Mouse (Mus musculus): Measurements from ENCODE around the gene Olfr691. TPM values are rescaled to one million over a fixed set of nuclear protein-coding genes. Genes with fewer than 3 reads are reported as not detected.

The Olfr691 gene
- under 1 TPM in 1 of 2 experiments, not detected in 1; 0.02 TPM for polyA plus RNA-seq (2012; fragmentation: generic; extraction: Trizol)

GRCm38 (mm10) chr7:105342170-105342569 is at the start of gene Olfr691:
Gene Olfr691 (minus strand): TSS chr7:105342270.

GRCm38 (mm10) chr7:105374866-105375265 is 32.8 kb upstream of the Olfr691 start, which contains the start of gene Gm5901:
Gene Gm5901 (plus strand): TSS chr7:105375038.

DNA sequence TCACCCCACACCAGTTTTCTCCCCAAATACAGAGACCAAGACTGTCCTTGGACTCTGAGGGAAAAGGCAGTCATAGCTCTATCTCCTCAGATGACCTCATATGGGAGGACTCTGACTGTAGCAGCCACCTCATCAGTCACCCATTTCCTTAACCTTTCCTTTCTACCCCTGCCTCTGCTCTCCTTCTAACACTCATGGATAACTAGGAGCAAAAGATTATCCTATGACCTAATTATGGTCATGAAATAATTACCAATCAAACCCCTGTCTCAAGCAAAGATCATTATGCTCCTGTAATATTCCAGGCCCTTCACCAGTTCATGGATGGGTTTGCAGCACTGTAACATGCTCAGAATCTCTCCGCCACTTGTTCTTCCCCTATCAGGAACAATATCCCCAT is 25.9 kb upstream of the Olfr691 start, which contains the start of gene Olfr692:
Gene Olfr692 (plus strand): TSS at position 301 of the 400 bp plus-strand sequence.

DNA sequence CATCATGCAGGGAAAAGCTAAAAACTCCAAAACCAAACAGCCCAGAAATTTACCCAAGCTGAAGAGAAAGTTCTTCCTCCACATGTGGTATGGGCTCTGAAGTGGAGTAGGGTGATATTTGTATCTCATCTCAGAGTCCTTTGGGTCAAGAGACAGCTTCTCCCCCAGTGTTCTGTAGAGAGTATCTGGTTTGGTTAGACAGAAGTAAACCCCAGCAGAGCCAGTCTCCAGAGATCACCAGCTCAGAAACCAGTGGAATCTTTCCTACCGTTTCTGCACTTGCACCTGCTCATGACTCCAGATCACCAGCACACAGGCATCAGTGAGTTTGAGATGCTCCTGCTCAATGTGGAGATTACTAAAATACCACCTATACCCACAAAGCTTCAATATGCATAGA is 8.1 kb downstream of the Olfr691 start, which contains the start of gene Olfr690:
Gene Olfr690 (minus strand): TSS at position 101 of the 400 bp plus-strand sequence.

GRCm38 (mm10) chr7:105310865-105311264 is 31.2 kb downstream of the Olfr691 start, which contains the start of gene Olfr689:
Gene Olfr689 (plus strand): TSS chr7:105311165.

DNA sequence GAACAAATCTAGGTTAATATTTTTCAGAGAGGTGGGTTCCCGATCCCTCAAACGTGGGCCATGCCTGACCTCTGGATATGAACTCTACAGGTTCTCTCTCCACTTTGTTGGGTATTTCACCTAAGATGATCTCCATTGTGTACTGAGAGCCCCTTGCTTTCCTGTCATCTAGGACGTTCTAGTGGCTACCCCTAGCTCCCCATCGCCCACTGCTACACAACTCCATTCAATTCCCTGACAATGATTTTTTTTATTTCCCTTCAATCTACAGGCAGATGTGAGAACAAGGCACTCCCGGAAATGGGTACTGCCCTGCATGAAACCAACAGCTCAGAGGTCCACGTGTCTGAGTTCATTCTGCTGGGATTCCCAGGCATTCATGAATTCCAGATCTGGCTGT is 54.3 kb downstream of the Olfr691 start, which contains the start of gene Olfr688:
Gene Olfr688 (plus strand): TSS at position 301 of the 400 bp plus-strand sequence.

Other genes starting within 250 kb of the Olfr691 start
- not detected for gene Olfr680-ps1, start 249.5 kb downstream of the Olfr691 start, polyA plus RNA-seq (2012; fragmentation: generic; extraction: Trizol)
- not detected for gene Olfr681, start 225.4 kb downstream of the Olfr691 start, polyA plus RNA-seq (2012; fragmentation: generic; extraction: Trizol)
- gene Olfr683, start 195.3 kb downstream of the Olfr691 start, polyA plus RNA-seq (2012; fragmentation: generic; extraction: Trizol) = not detected
- not detected for gene Olfr684, start 178.6 kb downstream of the Olfr691 start, polyA plus RNA-seq (2012; fragmentation: generic; extraction: Trizol)
- gene Olfr685, start 156.3 kb downstream of the Olfr691 start, polyA plus RNA-seq (2012; fragmentation: generic; extraction: Trizol) = not detected
- not detected for gene Olfr686, start 134.8 kb downstream of the Olfr691 start, polyA plus RNA-seq (2012; fragmentation: generic; extraction: Trizol)
- gene Olfr688, start 54.2 kb downstream of the Olfr691 start, polyA plus RNA-seq (2012; fragmentation: generic; extraction: Trizol) = not detected
- not detected for gene Olfr689, start 31.1 kb downstream of the Olfr691 start, polyA plus RNA-seq (2012; fragmentation: generic; extraction: Trizol)
- gene Olfr690, start 8.2 kb downstream of the Olfr691 start, polyA plus RNA-seq (2012; fragmentation: generic; extraction: Trizol) = not detected
- not detected for gene Olfr692, start 26.0 kb upstream of the Olfr691 start, polyA plus RNA-seq (2012; fragmentation: generic; extraction: Trizol)
- under 1 TPM in 1 of 2 experiments, not detected in 1; 0.09 TPM for gene Gm5901, start 32.8 kb upstream of the Olfr691 start, polyA plus RNA-seq (2012; fragmentation: generic; extraction: Trizol)
- 10 to 100 TPM; 11.6 to 17.4 TPM for gene Fam160a2, start 57.8 kb upstream of the Olfr691 start, polyA plus RNA-seq (2012; fragmentation: generic; extraction: Trizol)
- gene Cnga4, start 62.3 kb upstream of the Olfr691 start, polyA plus RNA-seq (2012; fragmentation: generic; extraction: Trizol) = under 1 TPM in 1 of 2 experiments, not detected in 1; 0.01 TPM
- gene Cckbr, start 83.5 kb upstream of the Olfr691 start, polyA plus RNA-seq (2012; fragmentation: generic; extraction: Trizol) = under 1 TPM in 1 of 2 experiments, not detected in 1; 0.02 TPM
- 100 to 1,000 TPM; 166 to 272 TPM for gene Cavin3, start 140.0 kb upstream of the Olfr691 start, polyA plus RNA-seq (2012; fragmentation: generic; extraction: Trizol)
- 10 to 100 TPM; 32.0 to 79.2 TPM for gene Smpd1, start 212.1 kb upstream of the Olfr691 start, polyA plus RNA-seq (2012; fragmentation: generic; extraction: Trizol)
- 10 to 100 TPM; 28.1 to 45.2 TPM for gene Apbb1, start 239.4 kb upstream of the Olfr691 start, polyA plus RNA-seq (2012; fragmentation: generic; extraction: Trizol)